Mouse (Mus musculus): ENCODE measurements at regions not wholly inside any gene's neighbourhood (a gene's known extent, or its start where the extent isn't known, plus 50 kb on each side); places are given as distances from the start of the nearest gene placed in this dataset.

DNA sequence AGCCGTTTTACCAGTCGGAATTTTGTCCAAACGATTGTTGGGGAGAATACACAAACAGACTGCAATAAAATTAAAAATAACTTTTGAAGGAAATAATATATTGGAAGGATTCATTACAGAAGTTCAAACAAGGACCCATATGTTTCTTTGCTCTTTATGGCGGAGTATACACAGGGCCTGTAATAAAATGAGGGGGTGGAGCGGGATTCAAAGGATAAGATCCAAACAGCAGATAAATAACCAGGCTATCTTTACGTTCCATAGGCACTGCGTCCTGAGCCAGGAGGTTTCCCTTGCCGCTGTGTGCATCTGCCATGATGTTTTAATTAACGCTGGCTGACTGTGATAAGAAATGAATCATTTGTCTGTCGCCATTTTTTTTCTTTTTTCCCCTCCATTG is 490.6 kb upstream of the Sall1 start:
- TF ChIP-seq CTCF (IDR thresholded peaks at IDR 0.05; ENCODE audit: extremely low read depth, insufficient read length, insufficient replicate concordance, low read depth, low read length) (no peak), POLR2A (IDR thresholded peaks at IDR 0.05; ENCODE audit: low read depth, low read length) (no peak)

All from small intestine, adult 2 months (tissue).